Mouse (Mus musculus) cerebellum, adult 11 months (tissue): ENCODE data around the gene Gm49387.

ENCODE experiments used
- DNase-seq: peaks from one replicate; pipeline ENCODE4 v3.0.0; 2022

Gene Gm49387

GRCm38 (mm10) chr14:31661671-31662554, 21.2 kb upstream of the Gm49387 start:
- DNase-seq, result peak; percentile 81

- no peak for DNase-seq
Measured at GRCm38 (mm10) chr14:31660312-31661093, 19.8 kb upstream of the Gm49387 start.

- DNase-seq, result no peak
Measured at GRCm38 (mm10) chr14:31659501-31660181, 19.0 kb upstream of the Gm49387 start.

GRCm38 (mm10) chr14:31658126-31658680, 17.5 kb upstream of the Gm49387 start:
- no peak for DNase-seq

- peak; percentile 67 for DNase-seq
Measured at GRCm38 (mm10) chr14:31656857-31657645, 16.4 kb upstream of the Gm49387 start.

GRCm38 (mm10) chr14:31656386-31656785, 15.7 kb upstream of the Gm49387 start:
- DNase-seq, result no peak

- no peak for DNase-seq
Measured at GRCm38 (mm10) chr14:31655406-31655805, 14.7 kb upstream of the Gm49387 start.

- no peak for DNase-seq
Measured at GRCm38 (mm10) chr14:31654816-31655215, 14.1 kb upstream of the Gm49387 start.

GRCm38 (mm10) chr14:31653101-31653875, 12.6 kb upstream of the Gm49387 start:
- DNase-seq, result no peak

- DNase-seq, result no peak
Measured at GRCm38 (mm10) chr14:31652624-31653023, 11.9 kb upstream of the Gm49387 start.

- no peak for DNase-seq
Measured at GRCm38 (mm10) chr14:31652106-31652505, 11.4 kb upstream of the Gm49387 start.

- DNase-seq, result no peak
Measured at GRCm38 (mm10) chr14:31651206-31651605, 10.5 kb upstream of the Gm49387 start.

GRCm38 (mm10) chr14:31650347-31650746, 9.7 kb upstream of the Gm49387 start:
- DNase-seq, result no peak

- DNase-seq, result no peak
Measured at GRCm38 (mm10) chr14:31647991-31648390, 7.3 kb upstream of the Gm49387 start.

- no peak for DNase-seq
Measured at GRCm38 (mm10) chr14:31645920-31646319, 5.2 kb upstream of the Gm49387 start.

GRCm38 (mm10) chr14:31644931-31645547, 4.4 kb upstream of the Gm49387 start:
- no peak for DNase-seq

GRCm38 (mm10) chr14:31644183-31644830, 3.6 kb upstream of the Gm49387 start:
- DNase-seq, result no peak

GRCm38 (mm10) chr14:31641506-31642155, 953 bp upstream of the Gm49387 start:
- DNase-seq, result no peak

GRCm38 (mm10) chr14:31640890-31641505, 320 bp upstream of the Gm49387 start, which contains the start of the genes Btd and Hacl1:
Gene Btd, plus strand, starts transcription at chr14:31641028.
Gene Hacl1, minus strand, starts transcription at chr14:31641286.
- DNase-seq, result peak; percentile 76
